Comparison of ENCODE assay signal across 8 mouse cellular contexts in genomic region chr6:50304949-50305491, GRCm38 (mm10). TPM values are rescaled to one million over a fixed set of nuclear protein-coding genes. Genes with fewer than 3 reads are reported as not detected.
A peak's percentile ranks its signal among the peaks of the same experiment; 100 is the strongest.
DNase-seq lines count a peak whose midpoint lies in the region; ATAC-seq and TF ChIP-seq lines count a peak whose summit lies in the region.

No protein-coding gene starts in this region.

- peak; percentile 92 for TF ChIP-seq CTCF in kidney, adult 2 months (conservative IDR thresholded peaks at IDR 0.05; ENCODE audit: insufficient read depth, insufficient read length, low read depth, low read length)
- TF ChIP-seq CTCF in stomach, postnatal 0 days (IDR thresholded peaks at IDR 0.05; ENCODE audit: low read depth) = peak; percentile 98

- no peak for TF ChIP-seq POLR2A in kidney, adult 2 months (IDR thresholded peaks at IDR 0.05; ENCODE audit: low read depth, low read length)

- peaks cover 23% of the 10 kb centered on the region for H3K36me3 ChIP-seq in kidney, embryonic 15.5 days
- H3K36me3 ChIP-seq in kidney, adult 2 months (ENCODE audit: control insufficient read depth, insufficient read depth, low read length) = peaks cover 6% of the 10 kb centered on the region
- H3K36me3 ChIP-seq in limb, embryonic 10.5 days = no peaks in the 10 kb centered on the region
- H3K36me3 ChIP-seq in stomach, postnatal 0 days (ENCODE audit: control insufficient read depth, insufficient read depth, low read length) = no peaks in the 10 kb centered on the region; the same call in 1 of the 2 replicates

- 67% methylated on average over 4 of the region's 4 CpGs for WGBS in kidney, embryonic 15.5 days
- WGBS in kidney, adult 2 months = 66% methylated on average over 4 of the region's 4 CpGs
- WGBS in limb, embryonic 10.5 days = 64% methylated on average over 4 of the region's 4 CpGs
- 57% methylated on average over 4 of the region's 4 CpGs for WGBS in stomach, postnatal 0 days

- H3K9me3 ChIP-seq in kidney, embryonic 15.5 days (replicated peaks) = no peaks in the 10 kb centered on the region
- H3K9me3 ChIP-seq in limb, embryonic 10.5 days (replicated peaks) = no peaks in the 10 kb centered on the region
- H3K9me3 ChIP-seq in stomach, postnatal 0 days (ENCODE audit: control insufficient read depth, low read length) = no peaks in the 10 kb centered on the region

- no peak overlapping the region for H3K4me3 ChIP-seq in kidney, embryonic 15.5 days (replicated peaks)
- H3K4me3 ChIP-seq in kidney, adult 2 months (ENCODE audit: insufficient read depth, low read depth, low read length) = no peak overlapping the region
- H3K4me3 ChIP-seq in limb, embryonic 10.5 days = no peak overlapping the region
- H3K4me3 ChIP-seq in stomach, postnatal 0 days (ENCODE audit: low read depth, low read length) = no peak overlapping the region

- no peak overlapping the region for H3K4me2 ChIP-seq in kidney, embryonic 15.5 days
- no peak overlapping the region for H3K4me2 ChIP-seq in stomach, postnatal 0 days (replicated peaks; ENCODE audit: low read depth)

- DNase-seq in kidney, adult 11 months = peak; percentile 61
- peak; percentile 77 for DNase-seq in cerebellum, adult 8-10 months
- DNase-seq in gastrocnemius, adult 18-20 months (ENCODE audit: low spot score) = peak; percentile 76
- DNase-seq in kidney, adult 2 months = peak; percentile 79
- DNase-seq in limb, embryonic 10.5 days (ENCODE audit: low spot score) = peak; percentile 87
- DNase-seq in neural tube, embryonic 10.5 days (ENCODE audit: extremely low spot score, low spot score) = peak; percentile 76
- DNase-seq in stomach, postnatal 0 days (ENCODE audit: low spot score) = peak; percentile 76

- no peak overlapping the region for H3K27ac ChIP-seq in kidney, embryonic 15.5 days
- no peak overlapping the region for H3K27ac ChIP-seq in kidney, adult 2 months (ENCODE audit: insufficient read depth, low read depth, low read length)
- no peak overlapping the region for H3K27ac ChIP-seq in limb, embryonic 10.5 days
- no peak overlapping the region for H3K27ac ChIP-seq in stomach, postnatal 0 days (replicated peaks)

- no peak for ATAC-seq in kidney, embryonic 15.5 days (replicated peaks; ENCODE audit: low FRiP score)
- no peak for ATAC-seq in stomach, postnatal 0 days (ENCODE audit: low FRiP score, low TSS enrichment)

- no peaks in the 10 kb centered on the region for H3K4me1 ChIP-seq in kidney, embryonic 15.5 days
- no peaks in the 10 kb centered on the region for H3K4me1 ChIP-seq in kidney, adult 2 months (ENCODE audit: control insufficient read depth, insufficient read depth, low read length)
- H3K4me1 ChIP-seq in limb, embryonic 10.5 days = 0 out of 2 replicates have a peak, but pooled peaks cover 5% of the 10 kb centered on the region
- H3K4me1 ChIP-seq in stomach, postnatal 0 days (replicated peaks; ENCODE audit: control insufficient read depth, insufficient read depth) = no peaks in the 10 kb centered on the region

- no peaks in the 10 kb centered on the region for H3K27me3 ChIP-seq in kidney, embryonic 15.5 days
- H3K27me3 ChIP-seq in kidney, adult 2 months (replicated peaks; ENCODE audit: control insufficient read depth, insufficient read depth, low read length) = no peaks in the 10 kb centered on the region
- no peaks in the 10 kb centered on the region for H3K27me3 ChIP-seq in limb, embryonic 10.5 days (ENCODE audit: low read depth, poor library complexity, severe bottlenecking)
- no peaks in the 10 kb centered on the region for H3K27me3 ChIP-seq in stomach, postnatal 0 days (ENCODE audit: control insufficient read depth, insufficient read depth, low read length)

- TF ChIP-seq EP300 in stomach, postnatal 0 days (optimal IDR thresholded peaks at IDR 0.05) = no peak

- no peak overlapping the region for H3K9ac ChIP-seq in kidney, embryonic 15.5 days
- no peak overlapping the region for H3K9ac ChIP-seq in stomach, postnatal 0 days (ENCODE audit: low read length)

RNA-seq across cellular contexts. Expression of gene Gsdme, which starts 41.4 kb away (rescaled TPM):
- 56.2 and 59.0 TPM in 2 replicates for polyA plus RNA-seq in kidney, embryonic 15.5 days (2015; fragmentation: Nextera tagmentation; extraction: Ambion mirVana)
- total RNA-seq in gastrocnemius, adult 18-20 months (2021) = under 1 TPM; 0.14 to 0.69 TPM
- polyA plus RNA-seq in kidney, adult 2 months (2012; rRNA removed) = 4.5 and 5.4 TPM in 2 replicates
- 42.3 and 46.4 TPM in 2 replicates for polyA plus RNA-seq in limb, embryonic 10.5 days (2016; fragmentation: Nextera tagmentation; extraction: Ambion mirVana)
- 13.0 and 14.1 TPM in 2 replicates for polyA plus RNA-seq in stomach, postnatal 0 days (2015; fragmentation: Nextera tagmentation; extraction: Ambion mirVana)
